Mouse (Mus musculus): ENCODE measurements at regions not wholly inside any gene's neighbourhood (a gene's known extent, or its start where the extent isn't known, plus 50 kb on each side); places are given as distances from the start of the nearest gene placed in this dataset.
A peak's percentile ranks its signal among the peaks of the same experiment; 100 is the strongest.

DNA sequence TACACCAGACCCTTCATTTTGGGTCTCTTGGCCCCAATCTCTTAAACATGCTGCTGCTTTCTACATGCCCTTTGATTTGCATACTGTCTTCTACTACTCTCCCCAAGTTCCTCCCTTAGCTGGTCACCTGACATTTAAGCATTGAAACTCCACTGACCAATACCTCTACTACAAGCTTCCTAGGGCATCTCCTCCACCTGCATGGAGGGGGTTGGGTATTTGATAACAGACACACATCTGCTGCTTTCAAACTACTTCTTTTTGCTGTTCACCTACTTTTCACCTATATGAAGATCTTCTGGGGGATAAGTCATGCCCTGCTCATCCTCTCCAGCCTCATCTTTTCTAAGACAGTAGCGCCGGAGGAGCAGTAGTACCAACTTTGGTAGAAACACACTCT is 249.9 kb upstream of the Jun start:
- H3K4me1 ChIP-seq (ENCODE audit: control insufficient read depth, insufficient read depth, insufficient read length, low read length): peaks cover 12% of the 10 kb centered on the region; the same call in 1 of the 2 replicates
- H3K27me3 ChIP-seq (ENCODE audit: control insufficient read depth, insufficient read depth, low read length): no peaks in the 10 kb centered on the region
- no peaks in the 10 kb centered on the region for H3K36me3 ChIP-seq (ENCODE audit: control insufficient read depth, insufficient read depth, low read length)
- H3K27ac ChIP-seq (ENCODE audit: insufficient read depth, low read depth, low read length): no peak overlapping the region
- 98% methylated on average over 2 of the region's 2 CpGs for WGBS
- H3K4me3 ChIP-seq (ENCODE audit: low read depth, low read length): no peak overlapping the region
- TF ChIP-seq CTCF (IDR thresholded peaks at IDR 0.05; ENCODE audit: extremely low read depth, insufficient read length, insufficient replicate concordance, low read depth, low read length): no peak
- no peak for TF ChIP-seq POLR2A (IDR thresholded peaks at IDR 0.05; ENCODE audit: low read depth, low read length)

DNA sequence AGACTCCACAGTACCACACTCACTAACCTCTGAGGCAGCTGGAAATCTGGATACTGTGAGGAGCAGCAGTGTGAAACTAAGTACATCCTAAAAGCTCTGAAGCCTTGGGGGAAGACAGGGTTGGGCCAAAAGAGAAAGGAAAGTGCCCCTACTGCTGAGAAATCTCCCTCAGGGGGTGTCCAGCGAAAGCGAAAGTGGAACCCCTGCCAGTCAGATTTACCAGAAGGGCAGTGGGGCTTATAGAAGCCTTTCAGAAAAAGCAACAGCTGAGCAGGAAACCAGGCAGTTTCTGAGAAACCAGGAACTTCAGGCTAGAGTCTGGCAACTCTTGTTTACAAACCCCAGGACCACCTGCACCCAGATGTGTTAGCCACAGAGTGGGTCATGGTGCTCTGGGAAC is 251.3 kb upstream of the Jun start:
- 17% methylated on average over 2 of the region's 2 CpGs for WGBS
- Histone ChIP-seq H3K27ac (ENCODE audit: insufficient read depth, low read depth, low read length) (peak overlapping the region; percentile 17), H3K36me3 (ENCODE audit: control insufficient read depth, insufficient read depth, low read length) (no peaks in the 10 kb centered on the region), H3K27me3 (ENCODE audit: control insufficient read depth, insufficient read depth, low read length) (no peaks in the 10 kb centered on the region), H3K4me1 (ENCODE audit: control insufficient read depth, insufficient read depth, insufficient read length, low read length) (peaks cover 12% of the 10 kb centered on the region; the same call in 1 of the 2 replicates), H3K4me3 (ENCODE audit: low read depth, low read length) (no peak overlapping the region)
- no peak for TF ChIP-seq CTCF (IDR thresholded peaks at IDR 0.05; ENCODE audit: extremely low read depth, insufficient read length, insufficient replicate concordance, low read depth, low read length)
- no peak for TF ChIP-seq POLR2A (IDR thresholded peaks at IDR 0.05; ENCODE audit: low read depth, low read length)

DNA sequence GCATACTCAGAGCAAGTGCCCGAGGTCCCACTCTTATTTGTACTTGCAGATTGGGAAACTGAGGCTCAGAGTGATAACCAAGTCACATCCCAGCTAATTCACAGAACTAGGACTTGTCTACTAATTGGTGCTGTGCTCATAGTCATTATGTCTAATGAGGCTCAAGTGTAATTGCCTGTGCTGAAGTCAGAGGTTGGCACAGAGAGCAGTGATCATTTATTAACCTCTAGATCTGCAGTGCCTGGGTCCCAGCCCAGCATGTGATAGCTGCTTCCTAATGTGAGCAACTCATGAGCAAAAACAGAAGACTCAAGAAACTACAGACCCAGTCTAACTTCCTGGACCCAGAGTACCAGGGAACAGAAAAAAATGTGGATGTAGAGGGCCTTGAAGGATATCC is 252.0 kb upstream of the Jun start:
- Histone ChIP-seq H3K27me3 (ENCODE audit: control insufficient read depth, insufficient read depth, low read length) (no peaks in the 10 kb centered on the region), H3K36me3 (ENCODE audit: control insufficient read depth, insufficient read depth, low read length) (no peaks in the 10 kb centered on the region), H3K27ac (ENCODE audit: insufficient read depth, low read depth, low read length) (no peak overlapping the region), H3K4me3 (ENCODE audit: low read depth, low read length) (no peak overlapping the region), H3K4me1 (ENCODE audit: control insufficient read depth, insufficient read depth, insufficient read length, low read length) (peaks cover 12% of the 10 kb centered on the region; the same call in 1 of the 2 replicates)
- WGBS: 42% methylated on average over 1 of the region's 1 CpGs
- no peak for TF ChIP-seq POLR2A (IDR thresholded peaks at IDR 0.05; ENCODE audit: low read depth, low read length)
- no peak for TF ChIP-seq CTCF (IDR thresholded peaks at IDR 0.05; ENCODE audit: extremely low read depth, insufficient read length, insufficient replicate concordance, low read depth, low read length)

DNA sequence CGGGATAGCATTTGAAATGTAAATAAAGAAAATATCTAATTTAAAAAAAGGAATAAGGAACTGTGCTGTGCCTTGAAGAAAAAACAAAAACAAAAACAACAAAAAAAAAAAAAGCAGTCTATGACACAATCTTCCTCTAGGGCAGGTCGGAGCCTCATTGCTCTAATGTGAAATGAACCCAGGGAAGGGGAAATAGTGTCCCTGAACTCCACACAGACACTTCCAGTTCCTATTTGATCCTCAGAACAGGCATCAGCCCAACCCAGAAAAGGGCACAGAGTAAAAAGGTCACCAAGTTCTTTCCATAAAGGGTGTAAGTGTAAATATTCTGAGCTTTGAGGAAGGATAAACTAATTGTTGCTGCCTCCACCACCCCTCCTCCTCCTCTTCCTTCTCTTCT is 250.2 kb upstream of the Fggy start:
- no peak for TF ChIP-seq CTCF (IDR thresholded peaks at IDR 0.05; ENCODE audit: extremely low read depth, insufficient read length, insufficient replicate concordance, low read depth, low read length)
- TF ChIP-seq POLR2A (IDR thresholded peaks at IDR 0.05; ENCODE audit: low read depth, low read length): no peak
- H3K4me3 ChIP-seq (ENCODE audit: low read depth, low read length): no peak overlapping the region
- no peaks in the 10 kb centered on the region for H3K36me3 ChIP-seq (ENCODE audit: control insufficient read depth, insufficient read depth, low read length)
- H3K27me3 ChIP-seq (ENCODE audit: control insufficient read depth, insufficient read depth, low read length): no peaks in the 10 kb centered on the region
- 83% methylated on average over 2 of the region's 2 CpGs for WGBS
- no peak overlapping the region for H3K27ac ChIP-seq (ENCODE audit: insufficient read depth, low read depth, low read length)
- H3K4me1 ChIP-seq (ENCODE audit: control insufficient read depth, insufficient read depth, insufficient read length, low read length): peaks cover 12% of the 10 kb centered on the region; the same call in 1 of the 2 replicates

DNA sequence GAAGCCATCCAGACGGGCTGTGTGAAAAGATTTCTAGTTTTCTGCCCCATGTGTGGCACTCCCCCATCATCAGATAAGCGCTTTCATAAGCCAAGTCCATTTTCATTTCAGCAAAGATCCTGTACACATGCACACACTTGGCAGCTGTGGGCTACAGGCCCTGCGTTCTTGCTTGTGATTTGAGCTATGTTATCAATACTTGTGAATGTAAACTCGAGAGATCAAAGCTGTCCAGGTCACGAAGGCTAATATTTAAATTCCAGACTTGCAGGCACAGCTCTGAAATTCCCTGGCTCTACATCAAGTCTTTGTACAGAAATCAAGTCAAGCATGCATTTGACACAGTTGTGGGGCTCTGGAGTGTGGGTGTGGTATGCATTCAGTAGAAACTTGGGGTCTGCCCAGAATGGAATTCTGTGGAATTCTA is 248.8 kb upstream of the Fggy start:
- WGBS: 34% methylated on average over 5 of the region's 5 CpGs
- H3K36me3 ChIP-seq (ENCODE audit: control insufficient read depth, insufficient read depth, low read length): no peaks in the 10 kb centered on the region
- H3K27ac ChIP-seq (ENCODE audit: insufficient read depth, low read depth, low read length): no peak overlapping the region
- H3K4me3 ChIP-seq (ENCODE audit: low read depth, low read length): no peak overlapping the region
- peaks cover 9% of the 10 kb centered on the region; the same call in 1 of the 2 replicates for H3K4me1 ChIP-seq (ENCODE audit: control insufficient read depth, insufficient read depth, insufficient read length, low read length)
- TF ChIP-seq POLR2A (IDR thresholded peaks at IDR 0.05; ENCODE audit: low read depth, low read length): no peak
- TF ChIP-seq CTCF (IDR thresholded peaks at IDR 0.05; ENCODE audit: extremely low read depth, insufficient read length, insufficient replicate concordance, low read depth, low read length): no peak
- no peaks in the 10 kb centered on the region for H3K27me3 ChIP-seq (ENCODE audit: control insufficient read depth, insufficient read depth, low read length)

DNA sequence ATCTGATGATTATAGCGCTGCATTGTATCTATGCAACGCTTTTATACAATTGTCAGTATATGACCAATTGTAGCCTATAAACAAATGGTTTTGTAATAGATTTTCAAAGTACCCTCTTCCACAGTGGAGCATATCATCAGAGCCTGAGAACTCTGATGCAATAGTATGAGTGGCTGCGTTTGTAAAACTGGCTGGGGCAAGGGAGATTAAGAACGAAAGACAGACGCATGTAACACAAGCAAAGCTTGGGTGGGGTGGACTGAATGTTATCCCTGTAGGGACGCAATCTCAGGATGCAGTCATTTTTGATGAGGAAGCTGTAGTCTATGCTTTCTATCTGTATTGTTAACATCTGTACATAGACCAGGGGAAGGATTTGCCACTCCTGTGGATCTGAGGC is 246.9 kb upstream of the Fggy start:
- no peak overlapping the region for H3K4me3 ChIP-seq (ENCODE audit: low read depth, low read length)
- 80% methylated on average over 6 of the region's 6 CpGs for WGBS
- TF ChIP-seq POLR2A (IDR thresholded peaks at IDR 0.05; ENCODE audit: low read depth, low read length) (no peak), CTCF (IDR thresholded peaks at IDR 0.05; ENCODE audit: extremely low read depth, insufficient read length, insufficient replicate concordance, low read depth, low read length) (no peak)

DNA sequence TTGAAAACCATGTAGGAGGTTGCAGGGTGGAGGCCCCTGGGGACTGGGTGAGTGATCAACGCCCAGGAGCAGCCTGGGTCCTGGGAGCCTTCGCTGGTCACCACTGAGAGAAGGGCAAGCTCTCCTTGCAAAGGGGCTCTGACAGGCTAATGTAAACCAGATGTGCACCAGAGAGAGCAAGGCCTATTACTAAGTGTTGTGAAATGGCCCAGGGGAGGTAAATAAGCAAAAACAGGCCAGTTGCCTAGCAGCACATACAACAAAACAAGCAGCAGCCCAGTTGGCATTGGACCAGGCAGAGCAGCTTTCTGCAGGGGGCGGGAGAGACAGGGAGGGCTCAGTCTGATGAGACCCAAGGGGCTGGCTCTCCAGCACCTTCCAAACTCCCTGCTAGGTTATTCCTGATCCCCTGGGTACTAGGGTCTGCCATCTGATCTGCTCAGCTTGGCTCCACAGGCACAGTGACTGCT is 239.5 kb upstream of the Fggy start:
- 64% methylated on average over 3 of the region's 3 CpGs for WGBS
- 0 out of 2 replicates have a peak overlapping the region, but pooled peaks have one; percentile 3 for H3K27ac ChIP-seq (ENCODE audit: insufficient read depth, low read depth, low read length)
- no peaks in the 10 kb centered on the region for H3K27me3 ChIP-seq (ENCODE audit: control insufficient read depth, insufficient read depth, low read length)
- H3K4me3 ChIP-seq (ENCODE audit: low read depth, low read length): no peak overlapping the region
- TF ChIP-seq CTCF (IDR thresholded peaks at IDR 0.05; ENCODE audit: extremely low read depth, insufficient read length, insufficient replicate concordance, low read depth, low read length) (no peak), POLR2A (IDR thresholded peaks at IDR 0.05; ENCODE audit: low read depth, low read length) (no peak)
- H3K36me3 ChIP-seq (ENCODE audit: control insufficient read depth, insufficient read depth, low read length): no peaks in the 10 kb centered on the region
- peaks cover 10% of the 10 kb centered on the region for H3K4me1 ChIP-seq (ENCODE audit: control insufficient read depth, insufficient read depth, insufficient read length, low read length)

More for the DNA sequence above, 246.9 kb upstream of the Fggy start:
- no peaks in the 10 kb centered on the region for H3K27me3 ChIP-seq (ENCODE audit: control insufficient read depth, insufficient read depth, low read length)
- H3K36me3 ChIP-seq (ENCODE audit: control insufficient read depth, insufficient read depth, low read length): no peaks in the 10 kb centered on the region
- H3K4me1 ChIP-seq (ENCODE audit: control insufficient read depth, insufficient read depth, insufficient read length, low read length): no peaks in the 10 kb centered on the region
- H3K27ac ChIP-seq (ENCODE audit: insufficient read depth, low read depth, low read length): no peak overlapping the region
